Mouse (Mus musculus) hindbrain, embryonic 14.5 days (tissue): ENCODE results near the gene Fam217a. TPM values are rescaled to one million over a fixed set of nuclear protein-coding genes. Genes with fewer than 3 reads are reported as not detected.
"Not testable (repeated sequence)": the region's sequence is repeated elsewhere in the genome, so short reads cannot be mapped to it uniquely, and the experiment has no call there.

Experiments
- ATAC-seq: fragments of 200-750 bp; cut with Nextera tagmentation; 2 replicates; pipeline ENCODE4 v1.8.0; 2017; ENCODE audit warnings: moderate number of reproducible peaks, mild to moderate bottlenecking, moderate TSS enrichment, moderate library complexity; ENCODE audit not compliant: low FRiP score
- DNase-seq: peaks from one replicate; pipeline ENCODE4 v3.0.0-alpha.2; 2015; ENCODE audit warnings: low spot score
- H3K27ac ChIP-seq: fragments of 300-500 bp; sonication (generic); 2 replicates; pipeline ENCODE4 v1.5.1; 2014; ENCODE audit warnings: mild to moderate bottlenecking, moderate library complexity
- H3K27me3 ChIP-seq: fragments of 300-500 bp; sonication (generic); 2 replicates; pipeline ENCODE4 v1.6.1; 2014; ENCODE audit warnings: mild to moderate bottlenecking, low read length, mixed read lengths; ENCODE audit not compliant: control insufficient read depth, insufficient read depth
- H3K36me3 ChIP-seq: fragments of 300-500 bp; sonication (generic); replicated peaks from 2 replicates; pipeline ENCODE4 v1.6.1; 2014; ENCODE audit not compliant: control insufficient read depth, insufficient read depth
- H3K4me1 ChIP-seq: fragments of 300-500 bp; sonication (generic); replicated peaks from 2 replicates; pipeline ENCODE4 v1.6.1; 2014; ENCODE audit warnings: antibody characterized with exemption, low read length, mixed read lengths; ENCODE audit not compliant: control insufficient read depth, insufficient read depth
- H3K4me2 ChIP-seq: fragments of 300-500 bp; sonication (generic); replicated peaks from 2 replicates; pipeline ENCODE4 v1.6.1; 2014; ENCODE audit warnings: mild to moderate bottlenecking, moderate library complexity
- H3K4me3 ChIP-seq: fragments of 300-500 bp; sonication (generic); replicated peaks from 2 replicates; pipeline ENCODE4 v1.5.1; 2014; ENCODE audit warnings: mild to moderate bottlenecking, low read length
- H3K9ac ChIP-seq: fragments of 300-500 bp; sonication (generic); 2 replicates; pipeline ENCODE4 v1.6.1; 2014
- H3K9me3 ChIP-seq: fragments of 300-500 bp; sonication (generic); 2 replicates; pipeline ENCODE4 v1.6.1; 2016; ENCODE audit warnings: low read length; ENCODE audit not compliant: control insufficient read depth
- WGBS: fragments of 180-500 bp; shearing (Covaris S2); extraction: QIAGEN DNeasy Blood & Tissue Kit; methylation state at CpG from one replicate; pipeline ENCODE4 v1.1.7; 2014; 5-methylcytosine and 5-hydroxymethylcytosine counted together
- polyA plus RNA-seq: library from polyadenylated mRNA; unstranded; fragments of >200 nt; fragmentation: Nextera tagmentation; extraction: Ambion mirVana; gene quantifications from 2 replicates; pipeline ENCODE4 v1.2.1, GENCODE M21; 2014

Gene Fam217a
- polyA plus RNA-seq, 1 experiment from 2014 or later = 1.4 TPM

GRCm38 (mm10) chr13:34958158-34958557, 34.0 kb upstream of the Fam217a start:
- not testable (repeated sequence) for H3K4me1 ChIP-seq, H3K9me3 ChIP-seq, DNase-seq, H3K27ac ChIP-seq, H3K4me3 ChIP-seq, H3K27me3 ChIP-seq, H3K9ac ChIP-seq, ATAC-seq, H3K36me3 ChIP-seq, H3K4me2 ChIP-seq
- 83% methylated on average over 3 of the region's 3 CpGs for WGBS

GRCm38 (mm10) chr13:34956901-34957300, 32.8 kb upstream of the Fam217a start:
- Histone ChIP-seq H3K9me3 (no peaks in the 10 kb centered on the region), H3K27ac (no peak overlapping the region), H3K36me3 (no peaks in the 10 kb centered on the region), H3K9ac (no peak overlapping the region), H3K4me1 (no peaks in the 10 kb centered on the region), H3K4me2 (no peak overlapping the region), H3K27me3 (no peaks in the 10 kb centered on the region), H3K4me3 (no peak overlapping the region)
- ATAC-seq (no peak), DNase-seq (no peak)
- 83% methylated on average over 4 of the region's 4 CpGs for WGBS

GRCm38 (mm10) chr13:34951437-34951836, 27.3 kb upstream of the Fam217a start:
- 100% methylated on average over 2 of the region's 2 CpGs for WGBS
- not testable (repeated sequence) for H3K4me3 ChIP-seq, H3K27me3 ChIP-seq, DNase-seq, H3K9ac ChIP-seq, ATAC-seq, H3K4me2 ChIP-seq, H3K9me3 ChIP-seq, H3K4me1 ChIP-seq, H3K36me3 ChIP-seq, H3K27ac ChIP-seq

GRCm38 (mm10) chr13:34942370-34942769, 18.3 kb upstream of the Fam217a start:
- no peaks in the 10 kb centered on the region for H3K27me3 ChIP-seq
- no peak overlapping the region for H3K9ac ChIP-seq
- H3K9me3 ChIP-seq = no peaks in the 10 kb centered on the region
- DNase-seq (no peak), ATAC-seq (no peak)
- no peak overlapping the region for H3K4me3 ChIP-seq
- no peaks in the 10 kb centered on the region for H3K36me3 ChIP-seq
- no peaks in the 10 kb centered on the region for H3K4me1 ChIP-seq
- no peak overlapping the region for H3K4me2 ChIP-seq
- H3K27ac ChIP-seq = no peak overlapping the region

- no peaks in the 10 kb centered on the region for H3K4me1 ChIP-seq
- H3K9me3 ChIP-seq = no peaks in the 10 kb centered on the region
- H3K27me3 ChIP-seq = no peaks in the 10 kb centered on the region
- DNase-seq = no peak
- H3K4me2 ChIP-seq = no peak overlapping the region
- no peak overlapping the region for H3K4me3 ChIP-seq
- H3K9ac ChIP-seq = no peak overlapping the region
- H3K36me3 ChIP-seq = no peaks in the 10 kb centered on the region
- 71% methylated on average over 10 of the region's 10 CpGs for WGBS
- ATAC-seq = no peak
- no peak overlapping the region for H3K27ac ChIP-seq
Measured at GRCm38 (mm10) chr13:34934931-34935644, 11.0 kb upstream of the Fam217a start.

GRCm38 (mm10) chr13:34916520-34917167, 7.5 kb downstream of the Fam217a start:
- WGBS = 28% methylated on average over 37 of the region's 37 CpGs
- ATAC-seq (peak; percentile 46; the same call in 1 of the 2 replicates), DNase-seq (no peak)

GRCm38 (mm10) chr13:34914614-34915013, 9.5 kb downstream of the Fam217a start:
- no peak overlapping the region for H3K4me2 ChIP-seq
- H3K27me3 ChIP-seq = no peaks in the 10 kb centered on the region
- H3K9me3 ChIP-seq = no peaks in the 10 kb centered on the region
- H3K4me1 ChIP-seq = peaks cover 6% of the 10 kb centered on the region; the same call in 1 of the 2 replicates
- no peak for DNase-seq
- no peak overlapping the region for H3K9ac ChIP-seq
- H3K36me3 ChIP-seq = no peaks in the 10 kb centered on the region
- no peak overlapping the region for H3K4me3 ChIP-seq
- WGBS = 81% methylated on average over 9 of the region's 9 CpGs
- no peak overlapping the region for H3K27ac ChIP-seq
- ATAC-seq = no peak

More at GRCm38 (mm10) chr13:34916520-34917167, 7.5 kb downstream of the Fam217a start:
- Histone ChIP-seq H3K9ac (peak overlapping the region; percentile 29; the same call in 1 of the 2 replicates), H3K4me3 (peak overlapping the region; percentile 23), H3K27ac (no peak overlapping the region), H3K36me3 (no peaks in the 10 kb centered on the region), H3K4me2 (peak overlapping the region; percentile 50), H3K27me3 (no peaks in the 10 kb centered on the region), H3K4me1 (peaks cover 6% of the 10 kb centered on the region; the same call in 1 of the 2 replicates), H3K9me3 (no peaks in the 10 kb centered on the region)

- peaks cover 95% of the 10 kb centered on the region for H3K36me3 ChIP-seq
Measured at GRCm38 (mm10) chr13:34892871-34893270, 31.2 kb downstream of the Fam217a start.

GRCm38 (mm10) chr13:34876481-34876880, 47.6 kb downstream of the Fam217a start:
- H3K9ac ChIP-seq = peak overlapping the region; percentile 87
- no peak for DNase-seq
- H3K27ac ChIP-seq = no peak overlapping the region
- H3K4me2 ChIP-seq = peak overlapping the region; percentile 93
- 10% methylated on average over 3 of the region's 3 CpGs for WGBS
- no peaks in the 10 kb centered on the region for H3K36me3 ChIP-seq
- peak overlapping the region; percentile 82 for H3K4me3 ChIP-seq
- ATAC-seq = no peak
- H3K27me3 ChIP-seq = no peaks in the 10 kb centered on the region
- no peaks in the 10 kb centered on the region for H3K9me3 ChIP-seq
- peaks cover 28% of the 10 kb centered on the region for H3K4me1 ChIP-seq

More at GRCm38 (mm10) chr13:34892871-34893270, 31.2 kb downstream of the Fam217a start:
- no peak for DNase-seq
- no peak overlapping the region for H3K9ac ChIP-seq
- no peak overlapping the region for H3K27ac ChIP-seq
- H3K4me2 ChIP-seq = no peak overlapping the region
- H3K9me3 ChIP-seq = no peaks in the 10 kb centered on the region
- H3K4me3 ChIP-seq = no peak overlapping the region
- ATAC-seq = no peak
- no peaks in the 10 kb centered on the region for H3K4me1 ChIP-seq
- H3K27me3 ChIP-seq = no peaks in the 10 kb centered on the region
- WGBS = 82% methylated on average over 1 of the region's 1 CpGs
